Mouse (Mus musculus) testis, adult 2 months (tissue): ENCODE measurements around the gene Tpra1.

Source experiments
- CTCF ChIP-seq: fragments of 200-500 bp; IDR thresholded peaks from 2 replicates; pipeline ENCODE4 v1.5.1; 2012; ENCODE audit warnings: low read depth, mild to moderate bottlenecking, inconsistent platforms, low read length, moderate library complexity; ENCODE audit not compliant: control insufficient read depth, insufficient read depth, insufficient replicate concordance
- POLR2A ChIP-seq: fragments of 200-500 bp; IDR thresholded peaks from 2 replicates; pipeline ENCODE4 v1.6.1; 2012; ENCODE audit warnings: low read depth, mild to moderate bottlenecking, inconsistent platforms, low read length, moderate library complexity; ENCODE audit not compliant: control insufficient read depth

GRCm38 (mm10) chr6:88898534-88899048, 3.5 kb upstream of the Tpra1 start, which contains the start of gene Mcm2:
- TF ChIP-seq CTCF (no peak), POLR2A (no peak)
